Mouse (Mus musculus): ENCODE measurements around the gene Uba2. TPM values are rescaled to one million over a fixed set of nuclear protein-coding genes. Genes with fewer than 3 reads are reported as not detected.
"Not testable (repeated sequence)": the region's sequence is repeated elsewhere in the genome, so short reads cannot be mapped to it uniquely, and the experiment has no call there.

The Uba2 gene
- 154 and 197 TPM in 2 replicates for polyA plus RNA-seq (2016; fragmentation: Nextera tagmentation; extraction: Ambion mirVana)

GRCm38 (mm10) chr7:34169454-34169853, at the start of gene Uba2:
Gene Uba2, minus strand, starts transcription at chr7:34169599.
- DNase-seq (ENCODE audit: low spot score), result no peak
- Histone ChIP-seq H3K27me3 (ENCODE audit: insufficient read depth, poor library complexity, severe bottlenecking) (no peaks in the 10 kb centered on the region), H3K4me1 (peaks cover 8% of the 10 kb centered on the region; the same call in 1 of the 2 replicates), H3K4me3 (peak within 1 kb of the TSS; percentile 84), H3K27ac (peak within 1 kb of the TSS; percentile 98), H3K36me3 (peaks cover 18% of the 10 kb centered on the region), H3K9me3 (no peaks in the 10 kb centered on the region)
- 81% methylated on average over 3 of the region's 3 CpGs for WGBS

- no peak for DNase-seq (ENCODE audit: low spot score)
- Histone ChIP-seq H3K4me1 (no peaks in the 10 kb centered on the region), H3K36me3 (peaks cover 100% of the 10 kb centered on the region), H3K9me3 (no peaks in the 10 kb centered on the region), H3K4me3 (no peak overlapping the region), H3K27me3 (ENCODE audit: insufficient read depth, poor library complexity, severe bottlenecking) (no peaks in the 10 kb centered on the region), H3K27ac (no peak overlapping the region)
- 79% methylated on average over 1 of the region's 1 CpGs for WGBS
These were observed 49.1 kb upstream of the Uba2 start for GRCm38 (mm10) chr7:34218496-34218895.

GRCm38 (mm10) chr7:34216474-34216873, 47.1 kb upstream of the Uba2 start:
- H3K4me1 ChIP-seq, result no peaks in the 10 kb centered on the region
- H3K27me3 ChIP-seq (ENCODE audit: insufficient read depth, poor library complexity, severe bottlenecking), result no peaks in the 10 kb centered on the region
- no peak overlapping the region for H3K4me3 ChIP-seq
- H3K36me3 ChIP-seq, result peaks cover 100% of the 10 kb centered on the region
- WGBS, result 90% methylated on average over 10 of the region's 10 CpGs
- no peaks in the 10 kb centered on the region for H3K9me3 ChIP-seq
- no peak for DNase-seq (ENCODE audit: low spot score)
- no peak overlapping the region for H3K27ac ChIP-seq

GRCm38 (mm10) chr7:34215481-34215880, 46.1 kb upstream of the Uba2 start:
- Histone ChIP-seq H3K27ac (no peak overlapping the region), H3K9me3 (no peaks in the 10 kb centered on the region), H3K36me3 (peaks cover 100% of the 10 kb centered on the region), H3K4me3 (no peak overlapping the region), H3K4me1 (0 out of 2 replicates have a peak, but pooled peaks cover 3% of the 10 kb centered on the region), H3K27me3 (ENCODE audit: insufficient read depth, poor library complexity, severe bottlenecking) (no peaks in the 10 kb centered on the region)
- 87% methylated on average over 9 of the region's 9 CpGs for WGBS
- no peak for DNase-seq (ENCODE audit: low spot score)

GRCm38 (mm10) chr7:34214644-34215043, 45.2 kb upstream of the Uba2 start:
- no peak overlapping the region for H3K4me3 ChIP-seq
- H3K9me3 ChIP-seq, result no peaks in the 10 kb centered on the region
- H3K36me3 ChIP-seq, result peaks cover 100% of the 10 kb centered on the region
- WGBS, result 90% methylated on average over 8 of the region's 8 CpGs
- DNase-seq (ENCODE audit: low spot score), result no peak
- H3K27me3 ChIP-seq (ENCODE audit: insufficient read depth, poor library complexity, severe bottlenecking), result no peaks in the 10 kb centered on the region
- no peak overlapping the region for H3K27ac ChIP-seq
- 0 out of 2 replicates have a peak, but pooled peaks cover 3% of the 10 kb centered on the region for H3K4me1 ChIP-seq

GRCm38 (mm10) chr7:34213281-34213680, 43.9 kb upstream of the Uba2 start:
- H3K4me3 ChIP-seq, result no peak overlapping the region
- no peak overlapping the region for H3K27ac ChIP-seq
- DNase-seq (ENCODE audit: low spot score), result no peak
- H3K27me3 ChIP-seq (ENCODE audit: insufficient read depth, poor library complexity, severe bottlenecking), result no peaks in the 10 kb centered on the region
- H3K4me1 ChIP-seq, result 0 out of 2 replicates have a peak, but pooled peaks cover 3% of the 10 kb centered on the region
- 85% methylated on average over 7 of the region's 7 CpGs for WGBS
- H3K9me3 ChIP-seq, result no peaks in the 10 kb centered on the region
- peaks cover 100% of the 10 kb centered on the region for H3K36me3 ChIP-seq

GRCm38 (mm10) chr7:34208027-34208745, 38.8 kb upstream of the Uba2 start:
- Histone ChIP-seq H3K9me3 (no peaks in the 10 kb centered on the region), H3K27me3 (ENCODE audit: insufficient read depth, poor library complexity, severe bottlenecking) (no peaks in the 10 kb centered on the region), H3K27ac (no peak overlapping the region), H3K36me3 (peaks cover 100% of the 10 kb centered on the region), H3K4me1 (0 out of 2 replicates have a peak, but pooled peaks cover 3% of the 10 kb centered on the region), H3K4me3 (no peak overlapping the region)
- 93% methylated on average over 9 of the region's 9 CpGs for WGBS
- no peak for DNase-seq (ENCODE audit: low spot score)

- Histone ChIP-seq H3K27me3 (ENCODE audit: insufficient read depth, poor library complexity, severe bottlenecking) (no peaks in the 10 kb centered on the region), H3K4me3 (no peak overlapping the region), H3K27ac (no peak overlapping the region), H3K9me3 (no peaks in the 10 kb centered on the region), H3K4me1 (0 out of 2 replicates have a peak, but pooled peaks cover 3% of the 10 kb centered on the region), H3K36me3 (peaks cover 100% of the 10 kb centered on the region)
- no peak for DNase-seq (ENCODE audit: low spot score)
- 92% methylated on average over 6 of the region's 6 CpGs for WGBS
These were observed 36.9 kb upstream of the Uba2 start for GRCm38 (mm10) chr7:34206331-34206730.

GRCm38 (mm10) chr7:34202147-34202546, 32.7 kb upstream of the Uba2 start:
- H3K27ac ChIP-seq; H3K27me3 ChIP-seq (ENCODE audit: insufficient read depth, poor library complexity, severe bottlenecking); H3K4me3 ChIP-seq; H3K4me1 ChIP-seq; H3K9me3 ChIP-seq; DNase-seq (ENCODE audit: low spot score): not testable (repeated sequence)
- peaks cover 69% of the 10 kb centered on the region for H3K36me3 ChIP-seq
- WGBS, result 95% methylated on average over 10 of the region's 10 CpGs

GRCm38 (mm10) chr7:34200829-34201228, 31.4 kb upstream of the Uba2 start:
- Histone ChIP-seq H3K4me1 (no peaks in the 10 kb centered on the region), H3K27me3 (ENCODE audit: insufficient read depth, poor library complexity, severe bottlenecking) (no peaks in the 10 kb centered on the region), H3K9me3 (no peaks in the 10 kb centered on the region), H3K4me3 (no peak overlapping the region), H3K36me3 (peaks cover 56% of the 10 kb centered on the region), H3K27ac (no peak overlapping the region)
- 99% methylated on average over 2 of the region's 2 CpGs for WGBS
- DNase-seq (ENCODE audit: low spot score), result no peak

- Histone ChIP-seq H3K4me3 (no peak overlapping the region), H3K9me3 (no peaks in the 10 kb centered on the region), H3K27ac (no peak overlapping the region), H3K4me1 (peaks cover 2% of the 10 kb centered on the region; the same call in 1 of the 2 replicates), H3K36me3 (peaks cover 42% of the 10 kb centered on the region), H3K27me3 (ENCODE audit: insufficient read depth, poor library complexity, severe bottlenecking) (no peaks in the 10 kb centered on the region)
- WGBS, result 37% methylated on average over 3 of the region's 3 CpGs
- DNase-seq (ENCODE audit: low spot score), result no peak
These were observed 28.9 kb upstream of the Uba2 start for GRCm38 (mm10) chr7:34198346-34198745.

GRCm38 (mm10) chr7:34196132-34197128, 27.0 kb upstream of the Uba2 start, which contains the start of gene Pdcd2l:
Gene Pdcd2l, minus strand, starts transcription at chr7:34196661.
- Histone ChIP-seq H3K9me3 (no peaks in the 10 kb centered on the region), H3K4me1 (peaks cover 2% of the 10 kb centered on the region; the same call in 1 of the 2 replicates), H3K27ac (peak within 1 kb of the TSS; percentile 92), H3K36me3 (peaks cover 37% of the 10 kb centered on the region), H3K27me3 (ENCODE audit: insufficient read depth, poor library complexity, severe bottlenecking) (no peaks in the 10 kb centered on the region), H3K4me3 (peak within 1 kb of the TSS; percentile 89)
- DNase-seq (ENCODE audit: low spot score), result peak; percentile 94
- WGBS, result 3% methylated on average over 70 of the region's 70 CpGs
